ENCODE assay signal across 21 mouse cellular contexts in genomic region chr5:35718817-35719216, GRCm38 (mm10). TPM values are rescaled to one million over a fixed set of nuclear protein-coding genes. Genes with fewer than 3 reads are reported as not detected.
DNase-seq lines count a peak whose midpoint lies in the region; ATAC-seq and TF ChIP-seq lines count a peak whose summit lies in the region.
"Had no signal": no experiment of that assay in that cellular context is flagged by ENCODE, and none has a peak within 500 bp of the region (broad histone marks: within the 10 kb centered on the region; RNA-seq: fewer than 3 reads in every experiment).

No protein-coding gene starts in this region.

- no peaks in the 10 kb centered on the region for H3K9me3 ChIP-seq in forebrain, embryonic 10.5 days
- no peaks in the 10 kb centered on the region for H3K9me3 ChIP-seq in forebrain, embryonic 14.5 days (replicated peaks; ENCODE audit: control insufficient read depth, low read length)
- H3K9me3 ChIP-seq in kidney, postnatal 0 days (replicated peaks; ENCODE audit: low read length) = no peaks in the 10 kb centered on the region
- no peaks in the 10 kb centered on the region for H3K9me3 ChIP-seq in intestine, embryonic 16.5 days (ENCODE audit: control insufficient read depth, low read length)
- no peaks in the 10 kb centered on the region for H3K9me3 ChIP-seq in stomach, postnatal 0 days (ENCODE audit: control insufficient read depth, low read length)
- H3K9me3 ChIP-seq: embryonic facial prominence, embryonic 15.5 days; heart, embryonic 15.5 days; hindbrain, embryonic 13.5 days had no signal

- H3K36me3 ChIP-seq in forebrain, embryonic 10.5 days (replicated peaks) = no peaks in the 10 kb centered on the region
- H3K36me3 ChIP-seq in forebrain, embryonic 14.5 days (ENCODE audit: control insufficient read depth, insufficient read depth, low read length) = no peaks in the 10 kb centered on the region
- H3K36me3 ChIP-seq in kidney, postnatal 0 days (ENCODE audit: insufficient read depth, low read length) = peaks cover 9% of the 10 kb centered on the region; the same call in 1 of the 2 replicates
- H3K36me3 ChIP-seq in intestine, embryonic 16.5 days (ENCODE audit: control insufficient read depth, insufficient read depth, low read length) = no peaks in the 10 kb centered on the region
- H3K36me3 ChIP-seq in stomach, postnatal 0 days (ENCODE audit: control insufficient read depth, insufficient read depth, low read length) = no peaks in the 10 kb centered on the region
- H3K36me3 ChIP-seq: embryonic facial prominence, embryonic 15.5 days; heart, embryonic 15.5 days; hindbrain, embryonic 13.5 days had no signal

- ATAC-seq in forebrain, embryonic 14.5 days = no peak
- ATAC-seq in kidney, postnatal 0 days (replicated peaks; ENCODE audit: low FRiP score, low read depth) = no peak
- ATAC-seq in intestine, embryonic 16.5 days = peak; percentile 27
- ATAC-seq in stomach, postnatal 0 days (ENCODE audit: low FRiP score, low TSS enrichment) = peak; percentile 38
- ATAC-seq: activated CD4-positive, CD25-positive, alpha-beta regulatory T cell, adult 4 months; CD4-positive, CD25-positive, alpha-beta regulatory T cell, adult 4 months; forebrain, embryonic 16.5 days; hindbrain, postnatal 0 days; Patski had no signal

- TF ChIP-seq EP300 in stomach, postnatal 0 days (optimal IDR thresholded peaks at IDR 0.05) = no peak

- no peaks in the 10 kb centered on the region for H3K4me1 ChIP-seq in forebrain, embryonic 10.5 days
- no peaks in the 10 kb centered on the region for H3K4me1 ChIP-seq in forebrain, embryonic 14.5 days (ENCODE audit: control insufficient read depth, insufficient read depth, low read length)
- peaks cover 4% of the 10 kb centered on the region; the same call in 1 of the 2 replicates for H3K4me1 ChIP-seq in kidney, postnatal 0 days (replicated peaks; ENCODE audit: insufficient read depth, low read length)
- peaks cover 49% of the 10 kb centered on the region for H3K4me1 ChIP-seq in intestine, embryonic 16.5 days (ENCODE audit: control insufficient read depth, insufficient read depth, low read length)
- no peaks in the 10 kb centered on the region for H3K4me1 ChIP-seq in stomach, postnatal 0 days (replicated peaks; ENCODE audit: control insufficient read depth, insufficient read depth)
- H3K4me1 ChIP-seq: embryonic facial prominence, embryonic 15.5 days; hindbrain, embryonic 13.5 days had no signal

- H3K27me3 ChIP-seq in forebrain, embryonic 10.5 days (ENCODE audit: poor library complexity, severe bottlenecking) = no peaks in the 10 kb centered on the region
- no peaks in the 10 kb centered on the region for H3K27me3 ChIP-seq in forebrain, embryonic 14.5 days (replicated peaks; ENCODE audit: control insufficient read depth, insufficient read depth, low read length)
- H3K27me3 ChIP-seq in kidney, postnatal 0 days (ENCODE audit: insufficient read depth, low read length) = no peaks in the 10 kb centered on the region
- H3K27me3 ChIP-seq in intestine, embryonic 16.5 days (replicated peaks; ENCODE audit: control insufficient read depth, insufficient read depth, low read length) = no peaks in the 10 kb centered on the region
- no peaks in the 10 kb centered on the region for H3K27me3 ChIP-seq in stomach, postnatal 0 days (ENCODE audit: control insufficient read depth, insufficient read depth, low read length)
- H3K27me3 ChIP-seq: embryonic facial prominence, embryonic 15.5 days; heart, embryonic 15.5 days; hindbrain, embryonic 13.5 days; Patski had no signal

- peak; percentile 13; the same call in 1 of the 2 replicates for TF ChIP-seq CTCF in kidney, postnatal 0 days (IDR thresholded peaks at IDR 0.05; ENCODE audit: low read depth)
- peak; percentile 42 for TF ChIP-seq CTCF in stomach, postnatal 0 days (IDR thresholded peaks at IDR 0.05; ENCODE audit: low read depth)

- H3K4me3 ChIP-seq in forebrain, embryonic 10.5 days = no peak overlapping the region
- H3K4me3 ChIP-seq in forebrain, embryonic 14.5 days (ENCODE audit: low read depth, low read length) = no peak overlapping the region
- no peak overlapping the region for H3K4me3 ChIP-seq in kidney, postnatal 0 days (replicated peaks; ENCODE audit: low read depth, low read length)
- H3K4me3 ChIP-seq in intestine, embryonic 16.5 days (ENCODE audit: low read length) = no peak overlapping the region
- no peak overlapping the region for H3K4me3 ChIP-seq in stomach, postnatal 0 days (ENCODE audit: low read depth, low read length)
- H3K4me3 ChIP-seq: embryonic facial prominence, embryonic 15.5 days; erythroblast, embryonic 14.5 days; heart, embryonic 15.5 days; hindbrain, embryonic 13.5 days had no signal

- H3K9ac ChIP-seq in forebrain, embryonic 14.5 days (ENCODE audit: low read length) = no peak overlapping the region
- H3K9ac ChIP-seq in kidney, postnatal 0 days (ENCODE audit: low read depth, low read length) = no peak overlapping the region
- peak overlapping the region; percentile 17; the same call in 1 of the 2 replicates for H3K9ac ChIP-seq in intestine, embryonic 16.5 days (ENCODE audit: low read depth, low read length)
- H3K9ac ChIP-seq in stomach, postnatal 0 days (ENCODE audit: low read length) = no peak overlapping the region
- H3K9ac ChIP-seq: embryonic facial prominence, embryonic 15.5 days; heart, embryonic 15.5 days; hindbrain, embryonic 13.5 days had no signal

- DNase-seq in forebrain, embryonic 10.5 days (ENCODE audit: extremely low spot score, low spot score) = no peak
- no peak for DNase-seq in forebrain, embryonic 14.5 days (ENCODE audit: low spot score)
- DNase-seq in kidney, postnatal 0 days (ENCODE audit: low spot score) = no peak
- no peak for DNase-seq in kidney, postnatal 10 days
- DNase-seq in stomach, postnatal 0 days (ENCODE audit: low spot score) = peak; percentile 54
- no peak for DNase-seq in thymus, postnatal 10 days (ENCODE audit: low spot score in 2 of 2)
- no peak for DNase-seq in ovary, adult 18-20 months (ENCODE audit: low spot score)
- DNase-seq: adrenal gland, postnatal 14 days; cerebellum, adult 2 months; embryo, embryonic 11 days; gastrocnemius, postnatal 25 days had no signal

- H3K4me2 ChIP-seq in forebrain, embryonic 14.5 days (ENCODE audit: low read length) = no peak overlapping the region
- H3K4me2 ChIP-seq in kidney, postnatal 0 days (ENCODE audit: low read length) = no peak overlapping the region
- no peak overlapping the region for H3K4me2 ChIP-seq in intestine, embryonic 16.5 days (ENCODE audit: low read depth, low read length)
- no peak overlapping the region for H3K4me2 ChIP-seq in stomach, postnatal 0 days (replicated peaks; ENCODE audit: low read depth)
- H3K4me2 ChIP-seq: embryonic facial prominence, embryonic 15.5 days; heart, embryonic 15.5 days; hindbrain, embryonic 13.5 days had no signal

- H3K27ac ChIP-seq in forebrain, embryonic 10.5 days = 0 out of 2 replicates have a peak overlapping the region, but pooled peaks have one; percentile 8
- H3K27ac ChIP-seq in forebrain, embryonic 14.5 days (ENCODE audit: low read depth, low read length) = no peak overlapping the region
- H3K27ac ChIP-seq in kidney, postnatal 0 days = no peak overlapping the region
- peak overlapping the region; percentile 71 for H3K27ac ChIP-seq in intestine, embryonic 16.5 days (ENCODE audit: low read length)
- peak overlapping the region; percentile 49 for H3K27ac ChIP-seq in stomach, postnatal 0 days (replicated peaks)
- H3K27ac ChIP-seq: embryonic facial prominence, embryonic 15.5 days; heart, embryonic 15.5 days; hindbrain, embryonic 13.5 days; hindbrain, postnatal 0 days had no signal

- WGBS in forebrain, embryonic 10.5 days = 79% methylated on average over 11 of the region's 11 CpGs
- WGBS in forebrain, embryonic 14.5 days = 84% methylated on average over 11 of the region's 11 CpGs
- WGBS in kidney, postnatal 0 days = 68% methylated on average over 11 of the region's 11 CpGs
- 54% methylated on average over 11 of the region's 11 CpGs for WGBS in intestine, embryonic 16.5 days
- 65% methylated on average over 11 of the region's 11 CpGs for WGBS in stomach, postnatal 0 days

RNA-seq across cellular contexts. Expression of gene Sh3tc1, which starts 21.0 kb away (rescaled TPM):
- polyA plus RNA-seq in forebrain, embryonic 10.5 days (2016; fragmentation: Nextera tagmentation; extraction: Ambion mirVana) = 3.9 and 4.5 TPM in 2 replicates
- polyA plus RNA-seq in forebrain, embryonic 14.5 days (2014; fragmentation: Nextera tagmentation; extraction: Ambion mirVana) = 1.3 and 2.2 TPM in 2 replicates
- polyA plus RNA-seq in kidney, postnatal 0 days (2015; fragmentation: Nextera tagmentation; extraction: Ambion mirVana) = 19.0 and 21.4 TPM in 2 replicates
- 18.4 and 20.5 TPM in 2 replicates for polyA plus RNA-seq in intestine, embryonic 16.5 days (2015; fragmentation: Nextera tagmentation; extraction: Ambion mirVana)
- 2.8 and 3.2 TPM in 2 replicates for polyA plus RNA-seq in stomach, postnatal 0 days (2015; fragmentation: Nextera tagmentation; extraction: Ambion mirVana)

RNA-seq across cellular contexts. Expression of gene Ablim2, which starts 38.9 kb away (rescaled TPM):
- 0.49 TPM in 1 of 2 replicates, not detected in the other for polyA plus RNA-seq in forebrain, embryonic 10.5 days (2016; fragmentation: Nextera tagmentation; extraction: Ambion mirVana)
- polyA plus RNA-seq in forebrain, embryonic 14.5 days (2014; fragmentation: Nextera tagmentation; extraction: Ambion mirVana) = 4.7 and 7.4 TPM in 2 replicates
- polyA plus RNA-seq in kidney, postnatal 0 days (2015; fragmentation: Nextera tagmentation; extraction: Ambion mirVana) = 3.2 and 3.9 TPM in 2 replicates
- polyA plus RNA-seq in intestine, embryonic 16.5 days (2015; fragmentation: Nextera tagmentation; extraction: Ambion mirVana) = 5.4 and 5.7 TPM in 2 replicates
- polyA plus RNA-seq in stomach, postnatal 0 days (2015; fragmentation: Nextera tagmentation; extraction: Ambion mirVana) = 1.3 and 1.5 TPM in 2 replicates
- polyA plus RNA-seq: erythroblast, embryonic 14.5 days had no signal

RNA-seq across cellular contexts. Expression of gene Htra3, which starts 39.2 kb away (rescaled TPM):
- polyA plus RNA-seq in forebrain, embryonic 10.5 days (2016; fragmentation: Nextera tagmentation; extraction: Ambion mirVana) = 3.1 and 3.6 TPM in 2 replicates
- polyA plus RNA-seq in forebrain, embryonic 14.5 days (2014; fragmentation: Nextera tagmentation; extraction: Ambion mirVana) = 7.8 and 10.0 TPM in 2 replicates
- 22.4 and 24.6 TPM in 2 replicates for polyA plus RNA-seq in kidney, postnatal 0 days (2015; fragmentation: Nextera tagmentation; extraction: Ambion mirVana)
- 53.5 and 58.1 TPM in 2 replicates for polyA plus RNA-seq in intestine, embryonic 16.5 days (2015; fragmentation: Nextera tagmentation; extraction: Ambion mirVana)
- polyA plus RNA-seq in stomach, postnatal 0 days (2015; fragmentation: Nextera tagmentation; extraction: Ambion mirVana) = 39.4 and 47.5 TPM in 2 replicates
- polyA plus RNA-seq: activated CD4-positive, CD25-positive, alpha-beta regulatory T cell, adult 4 months; CD4-positive, CD25-positive, alpha-beta regulatory T cell, adult 4 months; erythroblast, embryonic 14.5 days had no signal

Comparison
In these comparisons a context has a peak if more than half of its experiments do, and no peak if none do; other contexts are left out.
1. H3K27ac ChIP-seq: peak in forebrain, embryonic 10.5 days (single experiment), intestine, embryonic 16.5 days (single experiment) and stomach, postnatal 0 days (single experiment); none in forebrain, embryonic 14.5 days (single experiment) and kidney, postnatal 0 days (single experiment).
2. ATAC-seq: peak in intestine, embryonic 16.5 days (single experiment) and stomach, postnatal 0 days (single experiment); none in forebrain, embryonic 14.5 days (single experiment) and kidney, postnatal 0 days (single experiment).